Mouse (Mus musculus): ENCODE results near the gene Ccl6. TPM values are rescaled to one million over a fixed set of nuclear protein-coding genes. Genes with fewer than 3 reads are reported as not detected.
A peak's percentile ranks its signal among the peaks of the same experiment; 100 is the strongest.

The Ccl6 gene
- total and polyA plus RNA-seq, 3 experiments: 0.30 to 1.2 (median 0.93) TPM

DNA sequence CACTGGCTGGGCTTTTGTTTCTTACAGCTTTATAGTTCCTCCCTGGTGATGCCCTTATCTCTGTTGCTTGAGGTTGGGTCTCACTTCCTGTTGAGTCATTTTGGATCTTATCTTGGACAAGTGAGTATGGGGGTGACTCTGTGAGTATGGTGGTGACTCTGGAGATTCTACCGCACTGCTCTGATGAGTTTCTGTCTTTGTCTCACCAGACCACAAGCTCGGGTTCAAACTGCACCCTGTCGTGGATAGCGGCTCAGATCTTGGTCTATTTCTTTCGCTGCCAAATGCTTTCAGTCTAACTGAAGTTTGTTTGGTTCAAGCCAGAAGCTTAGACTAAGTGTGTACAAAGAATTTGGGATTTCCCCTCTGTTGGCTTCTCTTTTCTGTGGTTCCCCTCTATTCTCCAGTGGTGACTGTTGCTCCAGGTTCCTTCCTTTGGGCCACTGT lies 42.7 kb downstream of the Ccl6 start (continued):
- TF ChIP-seq RCOR1 (conservative IDR thresholded peaks at IDR 0.05; ENCODE audit: low read depth, low read length) (peak; percentile 97), POLR2A (IDR thresholded peaks at IDR 0.05; ENCODE audit: low read depth, low read length) (peak; percentile 41; the same call in 1 of the 2 replicates), SIN3A (IDR thresholded peaks at IDR 0.05; ENCODE audit: low read length) (peak; percentile 67; the same call in 1 of the 2 replicates), ZKSCAN1 (IDR thresholded peaks at IDR 0.05; ENCODE audit: borderline replicate concordance, low read depth, low read length) (no peak)

DNA sequence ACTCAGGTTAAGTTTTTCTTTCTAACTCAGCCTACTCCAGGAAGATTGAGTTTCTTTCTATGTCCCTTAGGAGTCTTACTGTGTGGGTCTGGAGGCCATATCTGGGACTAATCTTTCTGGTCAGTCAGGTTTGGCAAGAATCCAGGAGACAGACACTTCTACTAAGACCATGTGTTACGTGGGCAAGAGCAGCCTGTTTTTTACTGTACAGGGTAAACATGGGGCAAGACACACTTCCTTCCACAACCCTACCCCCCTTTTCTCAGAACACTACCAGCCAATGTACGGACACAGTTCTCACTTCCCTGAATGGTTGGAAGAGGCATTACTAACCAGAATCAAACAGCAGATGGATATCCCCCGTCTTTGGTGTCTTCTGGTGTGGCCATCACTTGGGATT lies 48.7 kb downstream of the Ccl6 start:
- dilution Hi-C loops (cut with MboI; ENCODE audit: extremely low pct_ligation_motif_present, extremely low pct_unique_long_range_greater_than_20kb, low sequenced_read_pairs): no loop called here
- peaks cover 12 to 40% of the 10 kb centered on the region in 2 experiments for H3K4me1 ChIP-seq (ENCODE audit: control insufficient read depth in 1 of 2, insufficient read depth in 2 of 2)
- DNase-seq (ENCODE audit: extremely low read depth): no peak
- H3K9ac ChIP-seq (ENCODE audit: insufficient read depth, low read depth): no peak overlapping the region
- no peaks in the 10 kb centered on the region for H3K27me3 ChIP-seq (replicated peaks)
- in situ Hi-C loops (cut with MboI; ENCODE audit: low pct_ligation_motif_present, low pct_unique_long_range_greater_than_20kb, low sequenced_read_pairs): no loop called here
- no peaks in the 10 kb centered on the region for H3K79me2 ChIP-seq (replicated peaks; ENCODE audit: control insufficient read depth, extremely low read depth, insufficient read depth, poor library complexity, severe bottlenecking)
- H3K36me3 ChIP-seq (replicated peaks in 1 of 2; ENCODE audit: control insufficient read depth in 1 of 2, insufficient read depth in 1 of 2, low read length in 1 of 2): peaks cover 0 to 8% of the 10 kb centered on the region in 2 experiments
- H3K4me2 ChIP-seq (ENCODE audit: insufficient read depth, low read depth, poor library complexity, severe bottlenecking): peak overlapping the region; percentile 2; the same call in 1 of the 2 replicates
- H3K9me3 ChIP-seq (replicated peaks; ENCODE audit: low read length): peaks cover 6% of the 10 kb centered on the region
- no peak overlapping the region for H3K4me3 ChIP-seq (replicated peaks in 1 of 3; ENCODE audit: low read depth in 2 of 3, low read length in 2 of 3, poor library complexity in 1 of 3)
- no peak overlapping the region for H3K27ac ChIP-seq (ENCODE audit: insufficient read depth, low read depth)
- no peak for TF ChIP-seq TCF12 (IDR thresholded peaks at IDR 0.05; ENCODE audit: low read depth, low read length)
- peak; percentile 60 for TF ChIP-seq IRF4 (IDR thresholded peaks at IDR 0.05; ENCODE audit: low read depth, low read length)
- no peak for TF ChIP-seq JUND (conservative IDR thresholded peaks at IDR 0.05; ENCODE audit: low read depth, low read length)
- TF ChIP-seq MEF2A (IDR thresholded peaks at IDR 0.05; ENCODE audit: borderline replicate concordance, low read depth, low read length): no peak
- TF ChIP-seq ZKSCAN1 (IDR thresholded peaks at IDR 0.05; ENCODE audit: borderline replicate concordance, low read depth, low read length): no peak
- no peak for TF ChIP-seq CTCF (conservative IDR thresholded peaks at IDR 0.05 in 1 of 2, IDR thresholded peaks at IDR 0.05 in 1 of 2; ENCODE audit: low read depth in 2 of 2, low read length in 2 of 2)
- TF ChIP-seq ZNF384 (IDR thresholded peaks at IDR 0.05; ENCODE audit: low read depth, low read length): 0 out of 2 replicates have a peak, but pooled peaks have one; percentile 0
- 0 out of 2 replicates have a peak, but pooled peaks have one; percentile 6 for TF ChIP-seq BHLHE40 (IDR thresholded peaks at IDR 0.05; ENCODE audit: low read depth, low read length)
- TF ChIP-seq USF1 (IDR thresholded peaks at IDR 0.05; ENCODE audit: low read depth, low read length): no peak
- TF ChIP-seq KAT2A (IDR thresholded peaks at IDR 0.05; ENCODE audit: insufficient replicate concordance, low read length): no peak
- TF ChIP-seq MYC (IDR thresholded peaks at IDR 0.05; ENCODE audit: low read depth, low read length): 0 out of 2 replicates have a peak, but pooled peaks have one; percentile 51
- TF ChIP-seq TBP (conservative IDR thresholded peaks at IDR 0.05; ENCODE audit: low read depth, low read length): no peak
- no peak for TF ChIP-seq USF2 (conservative IDR thresholded peaks at IDR 0.05; ENCODE audit: low read depth, low read length)
- TF ChIP-seq CHD2 (IDR thresholded peaks at IDR 0.05; ENCODE audit: low read length): no peak
- no peak for TF ChIP-seq RAD21 (IDR thresholded peaks at IDR 0.05; ENCODE audit: low read depth, low read length)
- TF ChIP-seq JUN (IDR thresholded peaks at IDR 0.05; ENCODE audit: insufficient read depth, low read depth, low read length): no peak

DNA sequence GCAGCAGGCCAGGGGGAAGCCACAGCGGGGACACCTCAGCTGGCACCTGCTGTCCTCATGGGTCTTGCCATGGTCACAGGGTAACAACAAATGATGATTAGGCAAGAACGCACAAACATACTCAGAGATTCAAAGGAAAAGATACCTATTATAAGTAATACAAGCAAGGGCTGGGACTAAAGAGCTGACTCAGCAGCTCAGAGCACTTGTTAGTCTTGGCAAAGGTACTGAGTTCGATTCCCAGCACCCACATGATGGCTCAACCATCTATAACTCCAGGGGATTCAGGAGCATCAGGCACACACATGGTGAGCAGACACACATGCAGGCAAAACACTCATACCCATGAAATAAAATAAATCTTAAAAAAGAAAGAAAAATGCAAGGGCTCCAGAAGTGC lies 51.5 kb downstream of the Ccl6 start:
- Histone ChIP-seq H3K27me3 (replicated peaks) (no peaks in the 10 kb centered on the region), H3K9ac (ENCODE audit: insufficient read depth, low read depth) (no peak overlapping the region), H3K4me3 (replicated peaks in 1 of 3; ENCODE audit: low read depth in 2 of 3, low read length in 2 of 3, poor library complexity in 1 of 3) (no peak overlapping the region), H3K4me1 (ENCODE audit: control insufficient read depth in 1 of 2, insufficient read depth in 2 of 2) (peaks cover 14 to 45% of the 10 kb centered on the region in 2 experiments), H3K9me3 (replicated peaks; ENCODE audit: low read length) (peaks cover 6% of the 10 kb centered on the region), H3K27ac (ENCODE audit: insufficient read depth, low read depth) (no peak overlapping the region), H3K36me3 (replicated peaks in 1 of 2; ENCODE audit: control insufficient read depth in 1 of 2, insufficient read depth in 1 of 2, low read length in 1 of 2) (peaks cover 0 to 8% of the 10 kb centered on the region in 2 experiments), H3K79me2 (replicated peaks; ENCODE audit: control insufficient read depth, extremely low read depth, insufficient read depth, poor library complexity, severe bottlenecking) (no peaks in the 10 kb centered on the region), H3K4me2 (ENCODE audit: insufficient read depth, low read depth, poor library complexity, severe bottlenecking) (no peak overlapping the region)
- TF ChIP-seq USF2 (conservative IDR thresholded peaks at IDR 0.05; ENCODE audit: low read depth, low read length): no peak
- peak; percentile 86 for TF ChIP-seq MAFK (IDR thresholded peaks at IDR 0.05; ENCODE audit: insufficient replicate concordance, low read length)
- in situ Hi-C loops (cut with MboI; ENCODE audit: low pct_ligation_motif_present, low pct_unique_long_range_greater_than_20kb, low sequenced_read_pairs): no loop called here
- dilution Hi-C loops (cut with MboI; ENCODE audit: extremely low pct_ligation_motif_present, extremely low pct_unique_long_range_greater_than_20kb, low sequenced_read_pairs): no loop called here
- no peak for DNase-seq (ENCODE audit: extremely low read depth)

Measured in CH12.LX (cell line).